Mouse (Mus musculus) myocyte (in vitro differentiated cells): ENCODE data around the gene Gstm2. TPM values are rescaled to one million over a fixed set of nuclear protein-coding genes. Genes with fewer than 3 reads are reported as not detected.
"Not testable (repeated sequence)": the region's sequence is repeated elsewhere in the genome, so short reads cannot be mapped to it uniquely, and the experiment has no call there.

Source experiments
- H3K27me3 ChIP-seq: one replicate; pipeline ENCODE4 v1.6.1; 2011; ENCODE audit not compliant: control insufficient read depth, insufficient read depth, insufficient read length
- H3K36me3 ChIP-seq: one replicate; pipeline ENCODE4 v1.6.1; 2011; ENCODE audit not compliant: control insufficient read depth, insufficient read depth
- H3K4me2 ChIP-seq: one replicate; pipeline ENCODE4 v1.6.1; 2011; ENCODE audit warnings: low read depth, control low read depth
- H3K4me3 ChIP-seq: one replicate; pipeline ENCODE4 v1.5.1; 2011; ENCODE audit warnings: mild to moderate bottlenecking, control low read depth, moderate library complexity
- H3K79me2 ChIP-seq: one replicate; pipeline ENCODE4 v1.6.1; 2011; ENCODE audit not compliant: control insufficient read depth, insufficient read depth
- H3ac ChIP-seq: one replicate; pipeline ENCODE4 v1.6.1; 2011; ENCODE audit not compliant: control insufficient read depth, insufficient read length
- CEBPB ChIP-seq: IDR thresholded peaks from 2 replicates; pipeline ENCODE4 v1.6.1; 2011; ENCODE audit warnings: mild to moderate bottlenecking, moderate library complexity; ENCODE audit not compliant: poor library complexity, insufficient read depth, severe bottlenecking
- E2F4 ChIP-seq: IDR thresholded peaks from one replicate; pipeline ENCODE4 v1.6.1; 2011; ENCODE audit warnings: mild to moderate bottlenecking, control low read depth, moderate library complexity; ENCODE audit not compliant: insufficient read depth
- MAX ChIP-seq: IDR thresholded peaks from one replicate; pipeline ENCODE4 v1.6.1; 2011; ENCODE audit warnings: low read depth, mild to moderate bottlenecking, control low read depth
- MYOD1 ChIP-seq, 3 experiments: IDR thresholded peaks; one replicate each; pipeline ENCODE4 v1.6.1; 2011; ENCODE audit warnings: control low read depth in 2 of 3, low read depth in 2 of 3, mild to moderate bottlenecking in 2 of 3, moderate library complexity in 1 of 3; ENCODE audit not compliant: insufficient read length in 2 of 3, control insufficient read depth in 1 of 3
- MYOG ChIP-seq, 3 experiments: IDR thresholded peaks; one replicate each; pipeline ENCODE4 v1.6.1; 2011; ENCODE audit warnings: control low read depth in 2 of 3, low read depth in 2 of 3, mild to moderate bottlenecking in 2 of 3; ENCODE audit not compliant: insufficient read length in 2 of 3, control insufficient read depth in 1 of 3, insufficient read depth in 1 of 3
- POLR2A ChIP-seq: IDR thresholded peaks from one replicate; pipeline ENCODE4 v1.6.1; 2011; ENCODE audit warnings: low read depth, mild to moderate bottlenecking, control low read depth, moderate library complexity; ENCODE audit not compliant: insufficient read length
- POLR2AphosphoS2 ChIP-seq: IDR thresholded peaks from one replicate; pipeline ENCODE4 v1.6.1; 2011; ENCODE audit warnings: low read depth, control low read depth; ENCODE audit not compliant: insufficient read length
- REST ChIP-seq: IDR thresholded peaks from one replicate; pipeline ENCODE4 v1.6.1; 2011; ENCODE audit warnings: mild to moderate bottlenecking, control low read depth, moderate library complexity; ENCODE audit not compliant: insufficient read depth, insufficient read length
- SRF ChIP-seq: IDR thresholded peaks from one replicate; pipeline ENCODE4 v1.6.1; 2011; ENCODE audit warnings: low read depth; ENCODE audit not compliant: control insufficient read depth, insufficient read length
- TCF12 ChIP-seq: IDR thresholded peaks from one replicate; pipeline ENCODE4 v1.6.1; 2011; ENCODE audit warnings: mild to moderate bottlenecking, control low read depth; ENCODE audit not compliant: poor library complexity, insufficient read depth, severe bottlenecking
- TCF3 ChIP-seq: IDR thresholded peaks from one replicate; pipeline ENCODE4 v1.6.1; 2011; ENCODE audit warnings: low read depth, control low read depth; ENCODE audit not compliant: insufficient read length
- USF1 ChIP-seq: IDR thresholded peaks from one replicate; pipeline ENCODE4 v1.6.1; 2011; ENCODE audit warnings: low read depth, mild to moderate bottlenecking, control low read depth, moderate library complexity
- polyA plus RNA-seq: library from polyadenylated mRNA; unstranded; fragments of >200 nt; fragmentation: generic; extraction: Trizol; gene quantifications from one replicate; pipeline ENCODE4 v1.2.1, GENCODE M21; 2012; ENCODE audit warnings: missing spikeins

The Gstm2 gene
- polyA plus RNA-seq, 1 experiment, result 17.1 TPM

DNA sequence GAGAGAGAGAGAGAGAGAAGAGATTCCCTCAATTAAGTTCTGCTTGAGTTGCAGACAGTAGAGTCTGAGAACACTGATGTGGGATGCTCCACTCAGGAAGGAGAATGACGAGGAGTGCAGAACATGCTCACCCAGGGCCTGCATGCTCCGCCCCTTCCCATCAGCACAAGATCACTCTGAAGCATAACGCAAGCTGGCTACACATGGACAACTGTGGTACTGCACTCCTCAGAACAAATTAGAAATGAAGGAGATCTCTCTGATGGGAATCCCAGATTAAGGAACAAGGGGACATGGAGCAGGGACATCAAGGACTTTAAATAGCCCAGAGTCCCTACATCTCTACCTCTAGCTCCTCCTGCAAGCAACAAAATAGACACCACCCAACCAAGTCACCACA is 5.0 kb downstream of the Gstm2 start:
- Histone ChIP-seq H3K4me3 (no peak overlapping the region), H3K27me3 (peaks cover 20% of the 10 kb centered on the region), H3K36me3 (no peaks in the 10 kb centered on the region), H3ac (no peak overlapping the region), H3K4me2 (no peak overlapping the region), H3K79me2 (no peaks in the 10 kb centered on the region)
- TF ChIP-seq E2F4, result no peak
- TF ChIP-seq TCF3, result no peak
- no peak for TF ChIP-seq MAX
- no peak for TF ChIP-seq MYOG (IDR thresholded peaks at IDR 0.05; ENCODE audit: control insufficient read depth in 1 of 3, insufficient read depth in 1 of 3, insufficient read length in 2 of 3, low read depth in 2 of 3)
- no peak for TF ChIP-seq USF1

DNA sequence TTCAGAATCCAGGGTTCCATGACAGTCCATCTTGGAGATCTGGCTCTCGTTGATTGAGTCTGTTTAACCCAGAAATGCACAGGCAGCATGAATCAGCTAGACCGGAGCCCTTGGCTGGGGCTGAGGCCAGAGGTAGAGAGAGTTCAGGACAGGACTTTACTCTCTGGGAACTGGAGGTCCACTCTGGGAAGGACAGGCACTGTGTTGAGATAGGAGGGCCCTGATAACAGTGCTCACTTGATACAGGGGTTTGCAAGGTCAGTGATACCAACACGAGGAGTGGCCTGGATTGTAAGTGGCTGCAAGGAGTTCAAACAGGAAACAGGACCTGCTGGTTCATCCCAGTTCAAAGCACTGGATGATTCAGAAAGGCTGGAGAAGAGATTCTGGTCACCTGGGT is 8.6 kb downstream of the Gstm2 start:
- Histone ChIP-seq H3K4me3 (no peak overlapping the region), H3K27me3 (peaks cover 32% of the 10 kb centered on the region), H3K4me2 (no peak overlapping the region), H3K36me3 (no peaks in the 10 kb centered on the region), H3K79me2 (no peaks in the 10 kb centered on the region), H3ac (no peak overlapping the region)
- no peak for TF ChIP-seq E2F4
- TF ChIP-seq USF1, result no peak
- TF ChIP-seq TCF12, result no peak
- no peak for TF ChIP-seq MAX
- TF ChIP-seq POLR2A, result no peak
- TF ChIP-seq TCF3, result no peak
- no peak for TF ChIP-seq SRF
- no peak for TF ChIP-seq POLR2AphosphoS2
- no peak for TF ChIP-seq REST
- no peak for TF ChIP-seq MYOG (IDR thresholded peaks at IDR 0.05; ENCODE audit: control insufficient read depth in 1 of 3, insufficient read depth in 1 of 3, insufficient read length in 2 of 3, low read depth in 2 of 3)
- no peak for TF ChIP-seq MYOD1 (IDR thresholded peaks at IDR 0.05; ENCODE audit: control insufficient read depth in 1 of 3, insufficient read length in 2 of 3, low read depth in 2 of 3)
- no peak for TF ChIP-seq CEBPB

DNA sequence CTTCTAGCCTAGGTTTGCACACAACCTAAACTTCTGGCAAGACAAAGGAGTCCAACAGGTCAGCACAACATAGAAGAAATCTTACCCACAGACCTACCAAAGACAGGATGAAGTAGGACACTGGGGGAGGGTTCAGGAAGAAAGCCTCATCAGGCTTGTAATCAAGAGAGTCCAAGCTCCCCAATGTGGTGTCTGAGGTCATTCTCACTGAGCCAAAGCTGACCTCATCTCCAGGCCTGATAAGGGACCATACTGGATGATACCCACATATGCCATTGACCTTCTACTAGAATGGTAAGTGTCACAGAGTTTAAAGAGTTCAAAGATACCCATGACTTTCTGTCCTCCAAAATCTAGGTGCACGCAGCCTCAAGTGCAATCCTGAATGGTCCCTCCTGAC is 12.0 kb downstream of the Gstm2 start:
- Histone ChIP-seq H3K27me3 (peaks cover 47% of the 10 kb centered on the region), H3K79me2 (no peaks in the 10 kb centered on the region), H3K4me3 (no peak overlapping the region), H3K36me3 (no peaks in the 10 kb centered on the region), H3ac (no peak overlapping the region), H3K4me2 (no peak overlapping the region)
- TF ChIP-seq USF1 (no peak), POLR2A (no peak), POLR2AphosphoS2 (no peak), CEBPB (no peak), MYOD1 (IDR thresholded peaks at IDR 0.05; ENCODE audit: control insufficient read depth in 1 of 3, insufficient read length in 2 of 3, low read depth in 2 of 3) (no peak), TCF12 (no peak), E2F4 (no peak), MAX (no peak), TCF3 (no peak), MYOG (IDR thresholded peaks at IDR 0.05; ENCODE audit: control insufficient read depth in 1 of 3, insufficient read depth in 1 of 3, insufficient read length in 2 of 3, low read depth in 2 of 3) (no peak), REST (no peak), SRF (no peak)

DNA sequence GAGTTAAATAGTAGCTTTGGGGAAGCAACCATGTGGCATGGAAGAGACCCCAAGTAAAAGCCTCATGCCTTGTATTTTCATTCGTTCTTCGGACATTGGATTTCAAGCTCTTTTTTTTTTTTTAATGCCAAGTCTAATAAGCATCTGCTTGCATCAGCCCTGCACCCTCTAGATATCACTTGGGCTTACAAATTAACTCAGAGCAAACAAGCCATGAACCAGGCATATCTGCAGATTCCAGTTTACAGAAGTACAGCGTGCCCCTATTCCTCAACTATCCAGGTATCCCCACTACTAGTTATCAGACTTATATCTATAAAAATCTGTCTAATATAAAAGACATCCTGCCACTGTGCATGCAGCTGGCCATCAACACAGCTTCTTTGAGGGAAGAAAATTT is 14.2 kb downstream of the Gstm2 start:
- Histone ChIP-seq H3K4me2 (no peak overlapping the region), H3K79me2 (no peaks in the 10 kb centered on the region), H3ac (no peak overlapping the region), H3K27me3 (peaks cover 43% of the 10 kb centered on the region), H3K36me3 (no peaks in the 10 kb centered on the region), H3K4me3 (no peak overlapping the region)
- TF ChIP-seq POLR2AphosphoS2 (no peak), MAX (no peak), TCF12 (no peak), REST (no peak), SRF (no peak), MYOD1 (IDR thresholded peaks at IDR 0.05; ENCODE audit: control insufficient read depth in 1 of 3, insufficient read length in 2 of 3, low read depth in 2 of 3) (no peak), USF1 (no peak), MYOG (IDR thresholded peaks at IDR 0.05; ENCODE audit: control insufficient read depth in 1 of 3, insufficient read depth in 1 of 3, insufficient read length in 2 of 3, low read depth in 2 of 3) (no peak), CEBPB (no peak), E2F4 (no peak), TCF3 (no peak), POLR2A (no peak)

DNA sequence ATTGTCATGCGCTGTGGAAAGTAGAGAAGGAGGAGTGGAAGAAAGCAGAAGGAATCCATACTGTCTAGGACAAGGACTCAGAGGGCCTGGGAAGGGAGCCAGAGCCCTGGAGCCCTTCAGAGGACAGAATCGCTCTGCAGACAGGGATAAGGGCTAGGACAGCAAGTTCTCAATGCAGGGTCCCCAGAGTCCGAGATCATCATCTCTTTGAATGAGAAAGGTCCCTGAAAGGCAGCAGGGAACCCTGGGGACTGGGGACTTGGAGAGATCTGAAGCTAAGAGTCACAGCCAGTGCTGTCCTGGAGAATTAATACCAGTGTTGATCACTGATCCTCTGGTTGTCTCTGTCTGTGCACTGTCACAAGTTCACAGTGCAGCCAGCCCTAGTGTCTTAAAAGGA is 15.2 kb downstream of the Gstm2 start:
- not testable (repeated sequence) for H3K4me2 ChIP-seq, H3K79me2 ChIP-seq, H3K4me3 ChIP-seq, H3ac ChIP-seq, H3K36me3 ChIP-seq
- H3K27me3 ChIP-seq, result peaks cover 34% of the 10 kb centered on the region
